17 mouse cellular contexts compared by ENCODE assay signal in the genomic region with DNA sequence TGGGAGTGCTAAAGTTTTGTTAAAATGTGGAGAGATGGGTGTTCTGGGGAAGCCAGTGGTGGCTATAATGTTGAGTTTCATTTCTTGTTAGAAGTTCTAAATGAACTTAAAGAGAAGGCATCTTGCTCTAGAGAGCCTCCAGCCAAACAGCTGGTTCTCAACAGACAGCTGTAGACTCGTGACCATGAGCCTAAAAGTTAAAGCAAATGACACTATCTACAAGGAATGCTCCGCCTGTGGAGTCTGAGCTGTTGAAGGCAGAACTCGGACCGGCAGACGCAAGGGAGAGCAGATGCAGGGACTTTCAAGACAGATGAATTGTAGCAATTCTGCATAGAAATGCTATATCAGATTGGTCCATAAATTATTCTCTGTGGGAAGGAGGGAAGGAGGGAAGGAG.
A peak's percentile ranks its signal among the peaks of the same experiment; 100 is the strongest.
DNase-seq lines count a peak whose midpoint lies in the region; ATAC-seq and TF ChIP-seq lines count a peak whose summit lies in the region.
"Had no signal": no experiment of that assay in that cellular context is flagged by ENCODE, and none has a peak within 500 bp of the region (broad histone marks: within the 10 kb centered on the region; RNA-seq: fewer than 3 reads in every experiment).

No protein-coding gene starts in this region.

- H3K4me2 ChIP-seq in stomach, embryonic 14.5 days (replicated peaks; ENCODE audit: low read depth, low read length), result no peak overlapping the region
- no peak overlapping the region for H3K4me2 ChIP-seq in stomach, postnatal 0 days (replicated peaks; ENCODE audit: low read depth)
- H3K4me2 ChIP-seq: liver, embryonic 15.5 days had no signal

- no peaks in the 10 kb centered on the region for H3K9me3 ChIP-seq in stomach, embryonic 14.5 days (ENCODE audit: control insufficient read depth, low read depth, low read length)
- no peaks in the 10 kb centered on the region for H3K9me3 ChIP-seq in stomach, postnatal 0 days (ENCODE audit: control insufficient read depth, low read length)
- H3K9me3 ChIP-seq: G1E; liver, embryonic 15.5 days; midbrain, embryonic 10.5 days had no signal

- no peak for TF ChIP-seq POLR2A in small intestine, adult 2 months (IDR thresholded peaks at IDR 0.05; ENCODE audit: low read depth, low read length)

- TF ChIP-seq CTCF in stomach, postnatal 0 days (IDR thresholded peaks at IDR 0.05; ENCODE audit: low read depth), result no peak
- no peak for TF ChIP-seq CTCF in small intestine, adult 2 months (IDR thresholded peaks at IDR 0.05; ENCODE audit: extremely low read depth, insufficient read length, insufficient replicate concordance, low read depth, low read length)
- TF ChIP-seq CTCF in layer of hippocampus, adult 2 months (conservative IDR thresholded peaks at IDR 0.05), result no peak

- H3K27me3 ChIP-seq in stomach, embryonic 14.5 days (ENCODE audit: control insufficient read depth, insufficient read depth, low read length), result no peaks in the 10 kb centered on the region
- no peaks in the 10 kb centered on the region for H3K27me3 ChIP-seq in stomach, postnatal 0 days (ENCODE audit: control insufficient read depth, insufficient read depth, low read length)
- H3K27me3 ChIP-seq in small intestine, adult 2 months (ENCODE audit: control insufficient read depth, insufficient read depth, low read length), result no peaks in the 10 kb centered on the region
- H3K27me3 ChIP-seq: liver, embryonic 15.5 days had no signal

- H3K9ac ChIP-seq in stomach, embryonic 14.5 days (replicated peaks; ENCODE audit: low read depth, low read length), result no peak overlapping the region
- H3K9ac ChIP-seq in stomach, postnatal 0 days (ENCODE audit: low read length), result no peak overlapping the region
- H3K9ac ChIP-seq: liver, embryonic 15.5 days had no signal

- 26% methylated on average over 5 of the region's 5 CpGs for WGBS in stomach, embryonic 14.5 days
- 50% methylated on average over 5 of the region's 5 CpGs for WGBS in stomach, postnatal 0 days
- 69% methylated on average over 5 of the region's 5 CpGs for WGBS in small intestine, adult 2 months

- H3K4me1 ChIP-seq in stomach, embryonic 14.5 days (ENCODE audit: control insufficient read depth, insufficient read depth, low read length), result no peaks in the 10 kb centered on the region
- no peaks in the 10 kb centered on the region for H3K4me1 ChIP-seq in stomach, postnatal 0 days (replicated peaks; ENCODE audit: control insufficient read depth, insufficient read depth)
- no peaks in the 10 kb centered on the region for H3K4me1 ChIP-seq in small intestine, adult 2 months (ENCODE audit: control insufficient read depth, insufficient read depth, insufficient read length, low read length)
- H3K4me1 ChIP-seq: liver, embryonic 15.5 days; midbrain, embryonic 10.5 days had no signal

- intact Hi-C loops in heart, postnatal 25 days (cut with DNase I), result no loop called here
- intact Hi-C loops in left cerebral cortex, postnatal 10 days (cut with DNase I), result no loop called here

- H3K4me3 ChIP-seq in stomach, embryonic 14.5 days (ENCODE audit: low read depth, low read length), result no peak overlapping the region
- H3K4me3 ChIP-seq in stomach, postnatal 0 days (ENCODE audit: low read depth, low read length), result no peak overlapping the region
- no peak overlapping the region for H3K4me3 ChIP-seq in small intestine, adult 2 months (ENCODE audit: low read depth, low read length)
- no peak overlapping the region for H3K4me3 ChIP-seq in layer of hippocampus, adult 2 months
- H3K4me3 ChIP-seq: liver, embryonic 15.5 days; midbrain, embryonic 10.5 days had no signal

- DNase-seq in heart, adult 9 months (ENCODE audit: low spot score in 2 of 2), result peak; percentile 14 to 26
- no peak for DNase-seq in heart, postnatal 25 days (ENCODE audit: low spot score)
- DNase-seq in stomach, postnatal 0 days (ENCODE audit: low spot score), result no peak
- peak; percentile 52 for DNase-seq in kidney, postnatal 10 days
- DNase-seq in left cerebral cortex, postnatal 10 days (ENCODE audit: extremely low spot score in 1 of 2, low spot score in 2 of 2), result no peak
- DNase-seq in layer of hippocampus, adult 2 months (ENCODE audit: low spot score in 2 of 2), result no peak
- DNase-seq: cerebellum, adult 18-20 months; gastrocnemius, postnatal 10 days; left cerebral cortex, postnatal 4 days; thymus, adult 18-20 months had no signal

- H3K27ac ChIP-seq in stomach, embryonic 14.5 days (ENCODE audit: low read length), result no peak overlapping the region
- H3K27ac ChIP-seq in stomach, postnatal 0 days (replicated peaks), result no peak overlapping the region
- H3K27ac ChIP-seq in small intestine, adult 2 months (ENCODE audit: insufficient read depth, low read depth, low read length), result peak overlapping the region; percentile 1; the same call in 1 of the 2 replicates
- H3K27ac ChIP-seq in layer of hippocampus, adult 2 months, result no peak overlapping the region
- H3K27ac ChIP-seq: liver, embryonic 15.5 days; midbrain, embryonic 10.5 days had no signal

- ATAC-seq in stomach, embryonic 14.5 days (ENCODE audit: insufficient number of reproducible peaks, insufficient read depth, low FRiP score, low read depth), result peak; percentile 57; the same call in 1 of the 2 replicates
- ATAC-seq in stomach, postnatal 0 days (ENCODE audit: low FRiP score, low TSS enrichment), result no peak
- ATAC-seq: forebrain, embryonic 14.5 days; inflammation-experienced regulatory T-cells, adult 6 months had no signal

- H3K36me3 ChIP-seq in stomach, embryonic 14.5 days (ENCODE audit: control insufficient read depth, insufficient read depth, low read length), result no peaks in the 10 kb centered on the region
- H3K36me3 ChIP-seq in stomach, postnatal 0 days (ENCODE audit: control insufficient read depth, insufficient read depth, low read length), result no peaks in the 10 kb centered on the region
- no peaks in the 10 kb centered on the region for H3K36me3 ChIP-seq in small intestine, adult 2 months (ENCODE audit: control insufficient read depth, insufficient read depth, low read length)
- H3K36me3 ChIP-seq: G1E; liver, embryonic 15.5 days; midbrain, embryonic 10.5 days had no signal

- TF ChIP-seq EP300 in stomach, postnatal 0 days (optimal IDR thresholded peaks at IDR 0.05), result no peak

Comparison
In these comparisons a context has a peak if more than half of its experiments do, and no peak if none do; other contexts are left out.
1. DNase-seq: peak in heart, adult 9 months (2 of 2) and kidney, postnatal 10 days (single experiment); none in heart, postnatal 25 days (single experiment), stomach, postnatal 0 days (single experiment), left cerebral cortex, postnatal 10 days (0 of 2) and layer of hippocampus, adult 2 months (0 of 2).